Mouse (Mus musculus) lung, postnatal 14 days (tissue): ENCODE results near the gene Mup22.
"Not testable (repeated sequence)": the region's sequence is repeated elsewhere in the genome, so short reads cannot be mapped to it uniquely, and the experiment has no call there.

Experiments
- DNase-seq: peaks from one replicate; pipeline ENCODE4 v3.0.0; 2021

The Mup22 gene

DNA sequence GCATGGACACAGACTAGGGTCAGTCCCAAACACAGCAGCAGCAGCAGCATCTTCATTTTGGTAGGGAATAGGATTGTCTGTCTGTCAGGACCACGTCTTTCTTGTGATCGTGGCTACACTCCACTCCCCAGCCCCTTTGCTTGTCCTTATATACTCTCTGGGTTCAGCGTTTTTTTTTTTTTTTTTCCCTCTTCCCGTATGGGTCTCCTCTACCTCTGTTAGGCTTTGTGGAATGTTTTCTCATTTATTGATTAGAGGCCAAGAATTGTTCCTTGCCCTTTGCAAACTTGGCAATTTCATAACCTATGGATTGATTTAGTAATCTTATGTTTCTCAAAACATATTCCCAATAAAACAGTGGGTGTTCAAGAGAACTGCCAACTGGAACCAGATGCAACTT, at the start of gene Mup22:
TSS of gene Mup22 (minus strand) at position 101 of the 400 bp plus-strand sequence.
- DNase-seq = not testable (repeated sequence)

DNA sequence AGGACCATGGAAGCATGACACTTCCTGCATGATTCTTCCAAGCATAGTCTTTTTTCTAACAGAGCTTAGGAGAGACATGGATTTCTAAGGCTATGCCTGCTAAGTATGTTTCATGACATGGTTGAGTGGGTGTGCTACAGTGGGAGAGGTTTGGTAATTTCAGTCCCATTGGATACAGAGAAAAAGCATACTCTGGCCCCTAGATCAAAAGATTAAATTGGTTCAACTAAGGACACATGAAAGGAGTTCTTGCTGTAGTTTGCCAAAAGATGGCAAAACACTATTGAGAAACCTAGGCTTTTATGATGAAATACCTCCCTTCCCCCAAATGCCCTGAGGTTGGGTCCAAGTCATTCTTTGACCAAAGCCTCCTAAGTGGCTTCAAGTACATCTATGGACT, 19.6 kb upstream of the Mup22 start:
- DNase-seq = not testable (repeated sequence)
